Mouse (Mus musculus) B cell, adult 2 months (primary cell): ENCODE data around the gene Hist1h2ab.
"Not testable (repeated sequence)": the region's sequence is repeated elsewhere in the genome, so short reads cannot be mapped to it uniquely, and the experiment has no call there.

Source experiments
- DNase-seq, 2 experiments: peaks; one replicate each; pipeline ENCODE4 v3.0.0; 2022

The Hist1h2ab gene

DNA sequence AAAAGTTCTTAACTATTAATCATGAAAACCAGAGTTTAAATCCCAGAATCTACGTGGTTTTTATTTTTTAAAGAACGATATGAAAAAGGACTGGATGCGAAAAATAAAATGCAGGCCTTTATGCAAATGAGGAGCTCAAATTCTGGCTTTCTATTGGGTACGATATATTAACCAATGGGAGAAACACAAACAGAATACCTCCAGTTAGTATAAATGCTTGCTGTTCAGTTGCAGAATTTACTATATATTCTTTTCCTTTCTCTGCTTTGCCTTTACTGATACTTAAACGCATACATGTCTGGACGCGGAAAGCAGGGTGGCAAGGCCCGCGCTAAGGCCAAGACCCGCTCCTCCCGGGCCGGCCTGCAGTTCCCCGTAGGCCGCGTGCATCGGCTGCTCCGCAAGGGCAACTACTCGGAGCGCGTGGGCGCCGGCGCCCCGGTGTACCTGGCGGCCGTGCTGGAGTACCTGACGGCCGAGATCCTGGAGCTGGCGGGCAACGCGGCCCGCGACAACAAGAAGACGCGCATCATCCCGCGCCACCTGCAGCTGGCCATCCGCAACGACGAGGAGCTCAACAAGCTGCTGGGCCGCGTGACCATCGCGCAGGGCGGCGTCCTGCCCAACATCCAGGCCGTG lies at the start of gene Hist1h2ab:
Gene Hist1h2ab, plus strand, starts transcription at position 288 of the 639 bp plus-strand sequence.
- peak; percentile 67 to 71 for DNase-seq

DNA sequence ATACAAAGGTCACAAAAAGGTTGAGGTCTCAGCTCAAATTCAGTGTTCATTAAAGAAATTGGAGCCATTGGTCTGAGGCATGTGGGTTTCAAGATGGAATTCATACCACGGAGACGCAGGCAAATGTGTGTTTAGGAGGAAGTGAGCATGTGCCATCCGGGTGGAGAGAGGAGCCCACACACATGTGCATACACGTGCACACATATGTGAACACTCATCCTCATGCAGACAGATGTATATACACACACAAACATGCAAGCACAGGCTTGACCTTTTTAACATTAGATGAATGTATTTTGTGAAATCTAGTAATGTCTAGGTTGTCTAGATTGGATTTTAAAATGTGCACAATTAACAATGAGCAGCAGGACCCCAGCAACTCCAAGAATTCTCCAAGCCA lies 48.7 kb upstream of the Hist1h2ab start:
- no peak for DNase-seq

DNA sequence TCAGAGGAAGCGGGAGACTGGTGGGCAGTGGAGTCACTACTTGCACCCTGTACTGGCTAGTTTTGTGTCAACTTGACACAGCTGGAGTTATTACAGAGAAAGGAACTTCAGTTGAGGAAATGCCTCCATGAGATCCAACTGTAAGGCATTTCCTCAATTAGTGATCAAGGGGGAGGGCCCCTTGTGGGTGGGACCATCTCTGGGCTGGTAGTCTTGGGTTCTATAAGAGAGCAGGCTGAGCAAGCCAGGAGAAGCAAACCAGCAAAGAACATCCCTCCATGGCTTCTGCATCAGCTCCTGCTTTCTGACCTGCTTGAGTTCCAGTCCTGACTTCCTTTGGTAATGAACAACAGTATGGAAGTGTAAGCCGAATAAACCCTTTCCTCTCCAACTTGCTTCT lies 48.1 kb upstream of the Hist1h2ab start:
- DNase-seq, result not testable (repeated sequence)

GRCm38 (mm10) chr13:23705751-23706356 lies 45.1 kb upstream of the Hist1h2ab start:
- DNase-seq, result no peak

DNA sequence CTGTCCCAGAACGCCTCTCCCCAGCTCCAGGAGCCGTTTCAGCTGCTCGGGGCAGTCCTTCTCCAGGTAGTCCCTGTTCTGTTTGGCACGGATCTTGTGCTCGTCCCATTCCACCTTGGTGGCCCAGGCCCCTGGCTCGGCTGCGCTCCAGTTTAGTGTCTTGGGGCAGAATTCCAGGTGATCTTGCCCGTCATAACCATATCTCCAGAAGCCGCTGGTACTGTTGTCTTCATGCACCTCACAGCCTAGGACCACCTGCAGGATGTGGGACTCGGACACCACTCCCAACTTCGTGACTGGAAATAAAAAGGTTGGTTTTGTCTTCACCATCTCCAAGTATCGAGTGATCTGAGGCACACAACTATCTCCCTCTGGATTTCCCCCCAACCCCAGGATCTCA lies 44.2 kb upstream of the Hist1h2ab start:
- no peak for DNase-seq

- no peak for DNase-seq
Observed at GRCm38 (mm10) chr13:23708041-23708440, 42.9 kb upstream of the Hist1h2ab start.

GRCm38 (mm10) chr13:23708654-23709053 lies 42.3 kb upstream of the Hist1h2ab start:
- DNase-seq, result no peak

- DNase-seq, result no peak
Observed at GRCm38 (mm10) chr13:23709714-23710373, 41.1 kb upstream of the Hist1h2ab start.

DNA sequence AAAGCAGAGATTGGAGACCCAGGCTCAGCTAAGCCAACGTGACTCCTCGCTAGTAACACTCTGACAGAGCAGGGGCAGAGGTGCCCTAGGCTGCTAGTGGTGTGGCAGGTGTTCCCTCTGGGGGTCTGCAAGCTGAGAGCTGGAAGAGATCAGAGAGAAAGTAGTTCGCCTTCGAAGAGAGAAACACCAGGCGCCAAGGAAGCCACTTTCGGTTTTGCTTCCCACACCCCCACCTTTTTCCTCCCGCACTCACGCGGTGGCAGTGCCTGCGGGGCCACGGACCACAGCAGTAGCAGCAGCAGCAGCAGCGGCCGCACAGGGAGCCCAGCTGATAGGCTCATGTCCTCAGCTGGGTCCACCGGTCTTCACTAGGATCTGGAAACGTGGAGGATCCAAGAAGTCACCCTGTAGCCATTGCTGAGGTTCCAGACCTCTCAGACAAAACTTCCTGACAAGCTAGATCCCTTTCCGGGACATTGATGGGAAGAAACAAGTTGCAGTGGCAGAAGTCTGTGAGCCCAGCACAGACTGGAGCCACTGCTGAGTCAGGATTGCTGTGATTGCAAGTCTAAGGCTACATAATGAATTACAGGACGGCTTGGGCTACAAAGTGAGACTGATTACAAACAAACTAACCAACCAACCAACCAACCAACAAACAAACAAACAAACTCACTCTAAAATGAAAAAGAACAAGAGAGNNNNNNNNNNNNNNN lies 40.4 kb upstream of the Hist1h2ab start, which contains the start of gene Hfe:
Gene Hfe, minus strand, starts transcription at position 481 of the 716 bp plus-strand sequence.
- DNase-seq, result peak; percentile 73 to 75

DNA sequence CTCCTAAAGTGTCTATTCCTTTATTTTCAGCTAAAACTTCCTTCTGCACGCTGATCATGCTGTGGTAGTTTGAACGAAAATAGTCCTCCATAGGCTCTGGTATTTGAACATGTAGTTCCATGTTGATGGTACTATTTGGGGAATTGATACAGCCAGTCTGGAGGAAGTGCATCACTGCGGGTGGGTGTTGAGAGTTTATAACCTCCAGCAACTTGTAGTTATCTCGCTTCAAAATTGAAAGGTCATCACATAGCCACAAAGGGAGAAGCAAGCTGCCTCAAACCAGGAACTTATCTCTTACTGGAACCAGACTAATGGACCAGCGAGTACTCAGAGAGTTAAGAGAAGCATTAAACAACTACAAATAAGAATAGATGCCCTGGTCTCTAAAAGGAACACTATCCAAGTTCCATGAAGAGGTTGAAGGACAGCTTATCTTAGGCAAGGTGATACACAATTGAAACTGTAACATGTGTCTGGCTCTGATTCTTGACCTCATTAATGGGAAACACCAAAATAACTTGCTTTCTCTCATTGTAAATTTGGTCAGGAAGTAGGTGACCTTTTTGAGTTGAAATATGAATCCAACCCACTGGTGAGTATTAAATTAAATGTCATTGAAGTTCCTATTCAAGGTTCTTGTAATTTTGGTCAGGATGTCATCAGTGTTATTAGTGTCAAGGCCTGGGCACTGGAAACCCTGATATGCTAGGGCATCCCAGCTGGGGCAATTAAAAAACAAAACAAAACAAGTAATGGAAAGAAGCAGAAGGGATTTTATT lies 34.5 kb upstream of the Hist1h2ab start:
- no peak for DNase-seq

GRCm38 (mm10) chr13:23717176-23717575 lies 33.8 kb upstream of the Hist1h2ab start:
- DNase-seq, result no peak

GRCm38 (mm10) chr13:23717593-23718245 lies 33.2 kb upstream of the Hist1h2ab start:
- not testable (repeated sequence) for DNase-seq

DNA sequence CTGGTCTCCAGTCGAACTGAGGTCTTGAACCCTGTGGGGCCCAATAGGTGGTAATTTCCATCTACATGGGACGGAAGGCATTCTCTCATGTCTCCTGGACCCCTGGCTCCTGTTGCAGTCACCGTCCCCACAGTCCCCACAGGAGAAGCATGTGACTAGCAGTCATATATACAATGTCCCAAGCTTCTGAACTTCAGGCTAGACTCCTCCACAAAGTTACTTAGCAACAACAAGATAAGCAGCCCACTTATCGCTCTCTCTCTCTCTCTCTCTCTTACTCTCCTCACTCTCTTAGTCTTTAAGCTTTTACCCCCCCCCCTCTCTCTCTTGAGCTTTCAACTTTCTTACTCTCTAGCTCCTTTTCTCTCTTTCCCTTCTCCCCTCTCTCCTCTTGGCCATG lies 26.7 kb upstream of the Hist1h2ab start:
- DNase-seq, result no peak

- DNase-seq, result no peak
Observed at GRCm38 (mm10) chr13:23725213-23725612, 25.7 kb upstream of the Hist1h2ab start.

GRCm38 (mm10) chr13:23728472-23729191 lies 22.3 kb upstream of the Hist1h2ab start:
- DNase-seq, result no peak

DNA sequence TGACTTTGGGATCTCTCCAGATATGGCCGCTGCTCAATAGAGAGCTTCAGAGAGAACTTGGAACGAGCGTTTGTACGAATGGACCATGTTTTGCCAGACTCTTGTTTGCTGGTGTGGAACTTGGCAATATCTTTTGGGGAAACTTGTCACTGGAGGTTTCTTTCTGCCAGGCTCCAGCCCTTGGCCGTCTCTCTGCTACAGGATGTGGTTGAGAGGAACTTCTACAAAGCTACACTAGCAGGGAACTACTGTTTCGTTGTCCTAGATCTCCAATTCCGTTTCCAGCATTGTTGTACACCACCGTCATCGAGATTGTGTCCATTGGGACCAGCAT lies 21.8 kb upstream of the Hist1h2ab start:
- no peak for DNase-seq

DNA sequence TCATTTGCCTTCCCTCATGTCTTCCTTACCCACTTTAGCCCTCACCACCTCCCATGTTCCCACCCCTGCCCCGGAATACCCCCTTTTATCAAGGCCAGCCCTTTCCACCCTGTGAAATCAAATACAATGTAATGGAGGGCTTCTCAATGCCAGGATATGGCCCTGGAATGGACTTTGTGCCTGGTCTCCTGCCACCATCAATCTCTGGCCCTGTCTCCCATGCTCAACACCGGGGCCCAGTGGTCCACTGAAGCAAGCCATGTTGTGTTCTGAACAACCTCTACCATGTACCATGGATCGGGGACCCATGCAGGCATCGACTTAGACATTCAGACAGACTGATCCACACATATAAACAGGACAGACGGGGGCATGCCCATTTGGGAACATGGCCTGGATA lies 21.2 kb upstream of the Hist1h2ab start:
- no peak for DNase-seq

- DNase-seq, result no peak
Observed at GRCm38 (mm10) chr13:23730479-23730878, 20.4 kb upstream of the Hist1h2ab start.

DNA sequence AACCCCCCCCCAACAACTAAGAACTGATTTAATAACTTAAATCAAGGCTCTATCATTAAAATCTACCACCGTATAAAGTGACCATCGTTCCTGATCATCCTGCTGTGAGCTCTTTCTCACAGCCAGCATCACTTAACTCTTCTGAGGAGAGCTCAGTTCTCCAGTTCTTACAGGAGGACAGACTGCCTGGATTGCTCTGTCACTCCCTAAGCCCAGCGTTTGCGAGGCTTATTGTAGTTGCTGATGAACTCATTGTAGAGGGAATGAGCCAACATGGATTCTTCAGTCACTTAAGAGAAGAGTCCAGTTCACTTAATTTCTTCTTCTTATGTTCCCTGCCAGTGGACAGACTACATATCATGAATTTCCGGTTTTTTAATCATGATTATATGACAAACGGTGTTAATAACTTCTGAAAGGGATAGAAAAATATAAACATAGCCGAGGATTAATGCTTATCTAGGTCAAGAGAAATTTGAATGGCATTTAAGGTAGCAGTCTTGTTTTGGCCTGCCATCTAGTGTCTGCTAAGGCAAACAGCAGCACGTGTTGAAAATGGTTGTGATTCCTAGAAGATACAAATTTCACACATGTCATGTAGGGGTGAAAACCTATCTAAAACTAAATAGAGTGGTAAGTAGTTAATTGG lies 18.6 kb upstream of the Hist1h2ab start:
- DNase-seq, result peak; percentile 43 to 52

DNA sequence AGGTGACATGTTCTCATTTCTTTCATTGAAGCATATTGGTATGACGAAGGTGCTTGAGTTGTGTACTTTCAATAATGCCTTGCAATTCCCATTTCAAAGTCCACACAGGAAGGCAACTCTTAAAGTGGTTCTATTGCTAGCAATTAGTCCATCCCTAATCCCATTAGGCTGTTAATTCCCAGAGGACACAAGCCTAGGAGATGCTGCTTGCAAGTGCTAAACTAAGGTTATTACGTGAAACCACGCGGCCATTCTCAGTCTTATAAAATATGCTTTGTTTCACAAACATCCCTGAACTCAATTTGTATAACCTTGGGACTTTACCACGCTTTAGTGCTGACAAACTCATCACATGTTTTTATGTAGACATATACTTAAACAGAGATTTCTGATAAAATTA lies 13.8 kb upstream of the Hist1h2ab start:
- no peak for DNase-seq

GRCm38 (mm10) chr13:23738041-23738440 lies 12.9 kb upstream of the Hist1h2ab start:
- DNase-seq, result peak; percentile 61 to 62
